Mouse (Mus musculus) monocyte, adult 2 months (primary cell): Measurements from ENCODE around the gene Cptp.
A peak's percentile ranks its signal among the peaks of the same experiment; 100 is the strongest.

Experiments
- DNase-seq, 2 experiments: peaks; one replicate each; pipeline ENCODE4 v3.0.0; 2022; ENCODE audit warnings: low spot score in 2 of 2, low read depth in 1 of 2

Gene Cptp

GRCm38 (mm10) chr4:155869317-155870033, at the start of gene Cptp, which contains the start of gene Ints11:
Gene Cptp (minus strand): TSS chr4:155869440.
Gene Ints11 (plus strand): TSS chr4:155869546.
- DNase-seq, result peak; percentile 78 to 90

GRCm38 (mm10) chr4:155908751-155909150, 39.5 kb upstream of the Cptp start:
- DNase-seq, result peak in 1 of 2 experiments; percentile 0

- DNase-seq, result no peak
Measured at GRCm38 (mm10) chr4:155908281-155908680, 39.0 kb upstream of the Cptp start.

- DNase-seq, result no peak
Measured at GRCm38 (mm10) chr4:155907003-155907402, 37.8 kb upstream of the Cptp start.

GRCm38 (mm10) chr4:155906125-155906524, 36.9 kb upstream of the Cptp start:
- DNase-seq, result no peak

- DNase-seq, result no peak
Measured at GRCm38 (mm10) chr4:155905634-155906033, 36.4 kb upstream of the Cptp start.

- DNase-seq, result no peak
Measured at GRCm38 (mm10) chr4:155904318-155905102, 35.3 kb upstream of the Cptp start.

GRCm38 (mm10) chr4:155903246-155903645, 34.0 kb upstream of the Cptp start:
- no peak for DNase-seq

- DNase-seq, result no peak
Measured at GRCm38 (mm10) chr4:155901205-155901604, 32.0 kb upstream of the Cptp start.

GRCm38 (mm10) chr4:155899355-155899754, 30.1 kb upstream of the Cptp start:
- no peak for DNase-seq

- no peak for DNase-seq
Measured at GRCm38 (mm10) chr4:155898318-155898717, 29.1 kb upstream of the Cptp start.

- DNase-seq, result no peak
Measured at GRCm38 (mm10) chr4:155896461-155896860, 27.2 kb upstream of the Cptp start.

GRCm38 (mm10) chr4:155895826-155896225, 26.6 kb upstream of the Cptp start:
- no peak for DNase-seq

GRCm38 (mm10) chr4:155895216-155895615, 26.0 kb upstream of the Cptp start:
- no peak for DNase-seq

GRCm38 (mm10) chr4:155894311-155894881, 25.2 kb upstream of the Cptp start:
- DNase-seq, result peak in 1 of 2 experiments; percentile 25

GRCm38 (mm10) chr4:155893212-155893690, 24.0 kb upstream of the Cptp start:
- no peak for DNase-seq

GRCm38 (mm10) chr4:155892438-155893211, 23.4 kb upstream of the Cptp start:
- no peak for DNase-seq

- DNase-seq, result peak; percentile 40 to 58
Measured at GRCm38 (mm10) chr4:155892017-155892416, 22.8 kb upstream of the Cptp start.

GRCm38 (mm10) chr4:155891551-155892001, 22.3 kb upstream of the Cptp start, which contains the start of the genes Pusl1 and Acap3:
Gene Pusl1 (minus strand): TSS chr4:155891781.
Gene Acap3 (plus strand): TSS chr4:155891822.
- DNase-seq, result peak; percentile 79 to 91

- DNase-seq, result no peak
Measured at GRCm38 (mm10) chr4:155891011-155891471, 21.8 kb upstream of the Cptp start.

GRCm38 (mm10) chr4:155889316-155889715, 20.1 kb upstream of the Cptp start:
- DNase-seq, result no peak
